Mouse (Mus musculus): ENCODE results near the gene Os9. TPM values are rescaled to one million over a fixed set of nuclear protein-coding genes. Genes with fewer than 3 reads are reported as not detected.

Gene Os9
- total RNA-seq, 2 experiments from 2014 or later: 29.4 to 33.9 TPM

DNA sequence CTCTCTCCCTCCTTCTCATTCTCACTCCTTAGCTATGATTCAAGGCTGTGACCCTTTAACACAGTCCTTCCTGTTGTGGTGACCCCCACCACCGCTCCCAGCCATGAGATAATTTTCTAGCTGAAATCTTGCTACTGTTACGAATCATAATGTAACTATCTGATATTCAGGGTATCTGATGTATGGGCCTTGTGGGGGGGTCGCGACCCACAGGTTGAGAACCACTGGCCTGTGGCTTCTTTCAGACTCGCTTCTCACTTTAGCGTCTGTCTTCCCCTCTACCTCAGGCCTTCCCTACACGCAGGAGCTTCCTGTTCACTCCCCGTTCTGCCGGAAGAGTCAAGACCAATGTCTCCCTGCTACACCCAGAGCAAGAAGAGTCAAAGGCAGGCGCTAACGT is 2.5 kb downstream of the Os9 start:
- no peak for DNase-seq

GRCm38 (mm10) chr10:127115068-127115467 is 5.9 kb downstream of the Os9 start:
- no peak for DNase-seq

GRCm38 (mm10) chr10:127114408-127114807 is 6.5 kb downstream of the Os9 start:
- no peak for DNase-seq

DNA sequence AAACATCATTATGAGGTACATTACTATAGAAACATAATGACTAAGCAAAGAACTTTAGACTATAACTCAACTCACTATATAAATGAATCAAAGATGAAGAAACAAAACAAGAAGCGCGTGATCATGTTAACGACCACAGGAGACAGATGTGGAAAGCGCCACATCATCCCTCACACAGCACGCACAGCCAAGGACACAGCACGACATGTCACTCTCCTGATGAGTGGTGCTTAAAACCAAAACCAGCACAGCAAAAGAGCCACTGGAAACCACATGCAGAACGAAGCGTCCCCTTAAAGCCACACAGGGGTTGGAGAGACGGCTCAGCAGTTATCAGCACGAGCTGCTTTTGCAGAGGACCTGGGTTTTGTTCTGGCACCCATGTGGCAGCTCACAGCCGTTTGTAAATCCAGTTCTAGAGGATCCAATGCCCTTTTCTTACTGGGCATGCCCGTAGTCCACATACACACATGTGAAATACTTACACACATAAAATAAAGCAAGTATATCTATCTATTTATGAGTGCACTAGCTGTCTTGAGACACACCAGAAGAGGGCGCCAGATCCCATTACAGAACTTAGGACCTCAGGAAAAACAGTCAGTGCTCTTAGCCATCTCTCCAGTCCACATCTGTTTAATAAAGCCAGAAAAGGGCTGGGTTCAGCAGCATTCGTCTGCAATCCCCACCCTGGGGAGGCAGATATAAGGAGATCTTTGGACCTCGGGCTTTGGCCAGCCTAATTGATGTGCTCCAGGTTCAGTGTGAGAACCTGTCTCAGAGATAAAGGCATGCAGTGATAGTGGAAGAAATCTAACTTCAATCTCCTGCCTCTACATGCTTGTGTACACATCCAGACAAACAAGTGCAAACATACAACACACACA is 9.7 kb downstream of the Os9 start:
- DNase-seq: no peak

DNA sequence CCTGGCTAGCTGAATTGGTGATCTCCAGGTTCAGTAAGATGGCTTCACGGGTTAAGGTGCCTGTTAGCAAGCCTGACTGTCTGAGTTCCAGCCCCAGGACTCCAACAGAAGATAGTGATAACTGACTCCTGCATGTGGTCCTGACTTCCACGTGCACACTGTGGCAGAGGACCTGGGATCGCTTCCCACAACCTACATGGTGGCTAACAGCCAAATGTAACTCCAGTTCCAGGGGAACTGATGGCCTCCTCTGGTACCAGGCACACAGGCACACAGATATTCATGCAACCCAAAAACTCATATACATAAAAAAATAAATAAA is 12.7 kb downstream of the Os9 start:
- DNase-seq: no peak

DNA sequence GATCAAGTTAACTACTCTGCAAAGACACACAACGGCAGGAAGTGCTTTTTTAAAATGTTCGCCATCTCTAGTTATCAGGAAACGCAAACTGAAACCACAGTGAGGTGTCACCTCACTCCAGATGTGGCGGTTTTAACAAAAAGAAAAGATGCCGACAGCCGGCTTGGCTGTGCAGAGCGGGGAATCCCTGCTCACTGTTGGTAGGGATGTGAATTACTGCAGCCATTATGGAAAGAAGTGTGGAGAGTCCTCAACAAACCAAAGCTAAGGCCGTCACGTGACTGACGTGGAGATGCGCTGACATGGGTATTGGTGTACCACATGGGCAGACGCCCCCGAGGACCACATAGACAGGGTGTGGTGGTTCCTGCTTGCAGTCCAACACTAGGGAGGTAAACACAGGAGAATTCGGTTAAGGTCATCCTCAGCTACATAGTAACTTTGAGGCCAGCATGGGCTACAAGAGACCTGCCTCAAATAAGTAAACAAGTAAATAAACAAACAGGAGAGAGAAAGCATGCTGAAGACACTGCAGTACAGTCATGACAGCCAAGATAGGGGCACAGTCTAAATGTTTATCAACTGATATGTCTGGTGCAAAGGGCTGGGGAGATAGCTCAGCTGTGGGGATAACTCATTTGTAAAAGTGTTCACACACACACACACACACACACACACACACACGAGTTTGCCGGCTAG is 13.2 kb downstream of the Os9 start:
- no peak for DNase-seq

- DNase-seq: no peak
Observed at GRCm38 (mm10) chr10:127103631-127104030, 17.3 kb downstream of the Os9 start.

DNA sequence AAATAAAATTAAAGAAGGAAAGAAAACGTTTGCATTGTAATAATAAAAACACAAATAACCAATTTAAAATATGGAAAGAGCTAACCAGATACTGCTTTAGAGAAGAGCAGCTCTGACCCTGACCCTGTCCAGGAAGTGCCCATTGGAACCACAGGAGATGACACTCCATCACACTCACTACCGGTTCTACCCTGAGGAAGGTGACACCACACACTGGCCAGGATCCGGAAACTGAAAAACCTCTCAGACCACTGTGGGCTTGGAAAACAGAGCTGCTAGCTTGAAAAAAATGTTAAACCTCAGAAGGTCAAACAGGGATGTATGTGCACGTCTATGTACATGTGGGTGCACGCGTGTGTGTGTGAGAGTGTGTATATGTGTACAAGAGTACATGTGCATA is 19.8 kb downstream of the Os9 start:
- DNase-seq: no peak

GRCm38 (mm10) chr10:127100414-127100813 is 20.5 kb downstream of the Os9 start:
- DNase-seq: no peak

GRCm38 (mm10) chr10:127099868-127100267 is 21.1 kb downstream of the Os9 start:
- no peak for DNase-seq

- DNase-seq: no peak
Observed at GRCm38 (mm10) chr10:127099191-127099590, 21.7 kb downstream of the Os9 start.

GRCm38 (mm10) chr10:127098514-127098913 is 22.4 kb downstream of the Os9 start:
- DNase-seq: no peak

- DNase-seq: no peak
Observed at GRCm38 (mm10) chr10:127094382-127094802, 26.5 kb downstream of the Os9 start.

GRCm38 (mm10) chr10:127092742-127093141 is 28.2 kb downstream of the Os9 start:
- DNase-seq: no peak

GRCm38 (mm10) chr10:127091507-127092396 is 29.2 kb downstream of the Os9 start:
- peak; percentile 53 for DNase-seq

- DNase-seq: peak; percentile 68
Observed at GRCm38 (mm10) chr10:127090560-127091411, 30.1 kb downstream of the Os9 start.

GRCm38 (mm10) chr10:127085633-127086032 is 35.3 kb downstream of the Os9 start:
- DNase-seq: no peak

- no peak for DNase-seq
Observed at GRCm38 (mm10) chr10:127085052-127085451, 35.9 kb downstream of the Os9 start.

- no peak for DNase-seq
Observed at GRCm38 (mm10) chr10:127083915-127084306, 37.0 kb downstream of the Os9 start.

GRCm38 (mm10) chr10:127083292-127083914 is 37.5 kb downstream of the Os9 start:
- DNase-seq: no peak

- no peak for DNase-seq
Observed at GRCm38 (mm10) chr10:127081996-127082620, 38.8 kb downstream of the Os9 start.

Data from gastrocnemius, postnatal 10 days (tissue).